Mouse (Mus musculus) cortical plate, adult 2 months (tissue): ENCODE data around the gene Tmem214.

Experiments
- CTCF ChIP-seq: fragments of 200-500 bp; IDR thresholded peaks from 2 replicates; pipeline ENCODE4 v1.5.1; 2011; ENCODE audit warnings: mild to moderate bottlenecking, control low read depth, low read length; ENCODE audit not compliant: insufficient read depth; ENCODE audit errors: extremely low read depth
- POLR2A ChIP-seq: fragments of 200-500 bp; IDR thresholded peaks from 2 replicates; pipeline ENCODE4 v1.6.1; 2011; ENCODE audit warnings: mild to moderate bottlenecking, low read length, control low read depth; ENCODE audit not compliant: insufficient read depth; ENCODE audit errors: extremely low read depth

- TF ChIP-seq POLR2A = no peak
- TF ChIP-seq CTCF = no peak
These were observed 50.3 kb downstream of the Tmem214 start for GRCm38 (mm10) chr5:30917891-30918670.
